Mouse (Mus musculus) kidney, postnatal 10 days (tissue): ENCODE data around the gene Fryl.
A peak's percentile ranks its signal among the peaks of the same experiment; 100 is the strongest.

ENCODE experiments used
- DNase-seq: peaks from one replicate; pipeline ENCODE4 v3.0.0; 2021; ENCODE audit warnings: mixed read lengths

Gene Fryl

GRCm38 (mm10) chr5:73256352-73257065, at the start of gene Fryl:
TSS of gene Fryl (minus strand) at chr5:73256619.
- peak; percentile 100 for DNase-seq

DNA sequence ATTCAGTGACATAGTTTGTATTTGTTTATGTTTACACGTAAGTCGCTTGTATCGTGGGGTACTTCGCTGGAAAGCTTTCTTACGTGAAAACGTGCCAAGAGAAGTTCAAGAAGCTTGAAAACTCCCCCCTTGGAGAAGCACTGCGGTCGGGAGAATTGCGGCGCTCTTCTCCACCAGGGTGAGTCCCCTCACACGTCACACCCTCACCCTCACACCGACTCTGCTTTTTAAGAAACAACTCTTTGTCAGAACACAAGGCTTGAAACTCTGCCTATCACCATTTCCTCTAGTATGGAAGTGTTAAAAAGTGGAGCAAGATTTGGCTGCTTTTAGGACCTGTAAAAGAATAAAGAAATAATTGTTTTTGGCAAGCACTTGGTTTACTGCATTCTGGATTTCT, 48.1 kb upstream of the Fryl start:
- no peak for DNase-seq

GRCm38 (mm10) chr5:73301601-73302307, 45.3 kb upstream of the Fryl start:
- DNase-seq: no peak

DNA sequence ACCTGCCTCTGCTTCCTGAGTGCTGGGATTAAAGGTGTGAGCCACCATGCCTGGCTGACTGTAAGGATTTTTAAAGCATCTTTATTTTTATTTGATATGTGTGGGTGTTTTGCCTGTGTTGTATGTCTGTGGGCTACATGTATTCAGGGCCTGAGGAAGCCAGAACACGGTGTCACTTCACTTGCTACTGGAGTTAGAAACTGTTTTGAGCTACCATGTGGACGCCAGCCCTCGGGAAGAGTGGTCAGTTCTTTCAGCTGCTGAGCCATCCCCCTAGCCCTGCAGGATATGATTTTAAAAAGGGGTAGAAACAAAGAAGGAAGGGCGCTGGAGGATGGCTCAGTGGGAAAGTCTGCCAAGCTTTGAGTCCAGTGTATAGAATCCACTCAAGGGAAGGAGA, 39.5 kb upstream of the Fryl start:
- no peak for DNase-seq

DNA sequence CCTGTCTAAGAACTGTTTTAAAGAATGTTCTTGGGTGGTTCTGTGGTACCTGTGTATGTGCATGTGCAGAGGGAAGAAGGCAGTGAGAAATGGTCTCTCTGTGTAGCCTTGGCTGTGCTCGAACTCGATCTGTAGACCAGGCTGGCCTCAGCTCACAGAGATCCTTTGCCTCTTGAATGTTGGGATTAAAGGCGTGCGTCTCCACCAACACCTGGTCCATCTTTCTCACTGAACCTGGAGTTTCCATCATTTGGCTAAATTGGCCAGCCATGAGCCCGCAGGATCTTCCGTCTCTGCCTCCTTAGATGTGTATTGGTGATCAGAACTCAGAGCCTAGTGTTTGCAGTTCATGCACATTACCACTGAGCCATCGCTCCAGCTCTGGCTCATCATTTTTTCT, 38.6 kb upstream of the Fryl start:
- no peak for DNase-seq

GRCm38 (mm10) chr5:73293458-73293827, 37.0 kb upstream of the Fryl start:
- no peak for DNase-seq

- peak; percentile 97 for DNase-seq
Observed at GRCm38 (mm10) chr5:73292502-73293457, 36.4 kb upstream of the Fryl start, which contains the start of gene Ociad1. TSS of gene Ociad1 (plus strand) at chr5:73292784.

DNA sequence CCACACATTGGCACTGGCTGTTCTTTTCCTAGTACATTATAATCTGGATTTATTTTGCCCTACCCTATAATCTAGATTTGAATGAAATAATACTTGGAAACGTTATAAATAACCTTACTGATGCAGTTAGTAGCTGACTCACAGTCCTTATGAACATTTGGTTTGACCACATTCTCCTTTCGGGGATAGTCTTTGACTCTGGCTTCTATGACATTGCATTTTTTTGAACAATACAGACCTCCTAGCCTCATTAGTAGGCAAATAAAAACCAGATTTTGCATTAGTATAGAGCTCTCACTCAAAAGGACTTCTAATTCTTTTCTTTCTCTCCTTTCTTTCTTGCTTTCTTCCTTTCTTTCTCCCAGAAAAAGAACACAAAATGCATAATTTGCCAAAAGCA, 33.5 kb upstream of the Fryl start:
- DNase-seq: no peak

GRCm38 (mm10) chr5:73286603-73287002, 30.2 kb upstream of the Fryl start:
- DNase-seq: no peak

- no peak for DNase-seq
Observed at GRCm38 (mm10) chr5:73285470-73285978, 29.1 kb upstream of the Fryl start.

DNA sequence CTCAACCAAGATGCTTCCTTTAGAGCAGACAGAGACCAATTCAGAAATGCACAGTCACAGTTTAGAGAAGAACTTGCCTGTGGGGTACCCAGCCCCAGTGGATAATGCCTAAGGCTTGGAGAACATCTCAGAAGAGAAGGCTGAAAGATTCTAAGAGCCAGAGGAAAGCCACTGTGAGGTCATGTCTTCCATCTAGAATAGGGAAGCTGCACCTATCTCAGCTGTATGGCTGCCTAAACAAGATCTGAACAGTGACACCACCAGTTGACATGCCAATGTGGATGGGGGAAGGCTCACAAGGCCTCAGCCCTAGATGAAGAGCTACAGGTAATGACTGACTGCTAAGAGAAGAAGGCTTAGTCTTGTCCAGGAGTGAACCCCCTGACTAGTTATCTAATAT, 27.6 kb upstream of the Fryl start:
- DNase-seq: no peak

GRCm38 (mm10) chr5:73280567-73280850, 24.1 kb upstream of the Fryl start:
- DNase-seq: no peak

DNA sequence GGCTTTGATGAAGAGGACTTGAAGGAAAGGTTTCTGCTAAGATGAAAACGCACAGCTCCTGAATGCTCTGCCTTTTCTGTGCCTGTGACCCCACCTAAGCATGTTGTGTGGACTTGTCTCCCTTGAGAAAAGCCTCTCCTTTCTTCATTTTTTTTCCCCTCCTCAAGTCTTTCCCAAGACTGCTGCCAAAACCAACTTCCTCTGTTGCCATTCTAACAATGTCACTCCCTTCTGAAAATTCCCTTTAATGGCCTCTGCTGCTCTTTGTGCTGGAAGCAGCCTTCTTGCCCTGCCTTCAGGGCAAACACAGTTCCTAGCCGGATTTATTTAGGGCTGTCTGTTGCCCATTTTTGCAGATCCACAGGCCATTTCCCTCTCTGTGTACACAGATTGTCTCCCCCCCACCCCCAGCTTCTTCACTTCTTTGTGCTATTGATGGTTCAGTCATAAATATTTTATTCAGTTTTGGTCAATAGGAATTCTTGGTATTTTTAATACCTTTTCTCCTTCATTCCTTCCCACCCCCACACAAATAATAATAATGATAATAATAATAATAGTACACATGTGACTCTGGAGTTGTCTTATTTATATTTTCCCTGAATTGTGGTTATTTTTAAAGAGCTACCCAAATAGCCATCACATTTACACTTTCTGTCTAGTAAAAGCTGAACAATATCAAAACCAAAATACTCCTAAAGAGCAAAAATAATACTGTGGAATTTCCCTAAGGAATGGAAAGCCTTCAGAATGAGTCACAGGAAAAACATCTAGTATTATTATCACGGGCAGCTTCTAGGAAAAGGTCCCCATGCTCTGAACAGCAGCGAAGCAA, 23.5 kb upstream of the Fryl start:
- DNase-seq: no peak

GRCm38 (mm10) chr5:73279190-73279589, 22.8 kb upstream of the Fryl start:
- peak; percentile 14 for DNase-seq

DNA sequence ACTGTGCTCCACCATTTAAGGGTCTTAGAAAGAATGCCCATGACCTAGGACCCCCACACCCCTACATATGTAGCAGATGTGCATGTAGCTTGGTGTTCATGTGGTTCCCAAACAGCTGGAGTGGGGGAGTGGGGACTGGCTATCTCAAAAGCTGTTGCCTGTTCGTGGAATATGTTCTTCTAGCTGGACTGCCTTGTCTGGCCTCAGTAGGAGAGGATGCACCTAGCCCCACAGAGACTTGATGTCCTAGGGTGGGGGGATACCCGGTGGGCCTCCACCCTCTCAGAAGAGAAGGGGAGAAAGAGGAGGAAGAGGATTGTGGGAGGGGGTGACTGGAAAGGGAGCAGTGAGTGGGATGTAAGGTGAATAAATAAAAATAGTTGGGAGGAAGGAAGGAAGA, 18.5 kb upstream of the Fryl start:
- no peak for DNase-seq

GRCm38 (mm10) chr5:73273171-73273570, 16.8 kb upstream of the Fryl start:
- DNase-seq: no peak

DNA sequence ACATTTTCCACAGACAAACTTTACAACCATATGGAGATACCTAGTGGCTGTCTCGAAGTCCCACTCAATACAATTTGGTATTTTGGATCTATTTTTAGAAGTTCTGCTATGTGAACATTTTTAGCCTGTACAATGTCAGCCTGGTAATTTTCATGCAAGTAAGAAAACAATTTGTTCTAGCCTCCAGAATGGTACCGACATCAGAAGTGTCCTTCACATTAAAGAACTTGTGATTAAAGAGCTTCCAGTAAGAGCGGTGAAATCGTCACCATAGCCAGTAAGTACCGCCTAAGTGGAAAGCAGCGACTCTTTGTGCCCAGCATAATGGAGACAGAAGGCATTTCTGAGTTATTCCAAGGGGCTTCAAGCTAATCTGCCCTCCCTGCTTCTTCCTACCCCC, 14.2 kb upstream of the Fryl start:
- DNase-seq: no peak

- no peak for DNase-seq
Observed at GRCm38 (mm10) chr5:73268636-73269213, 12.3 kb upstream of the Fryl start.

- DNase-seq: no peak
Observed at GRCm38 (mm10) chr5:73265460-73265859, 9.0 kb upstream of the Fryl start.

GRCm38 (mm10) chr5:73264122-73264521, 7.7 kb upstream of the Fryl start:
- DNase-seq: no peak

GRCm38 (mm10) chr5:73257723-73258122, 1.3 kb upstream of the Fryl start:
- DNase-seq: no peak

GRCm38 (mm10) chr5:73257096-73257495, 677 bp upstream of the Fryl start:
- DNase-seq: no peak
